Mouse (Mus musculus) heart, postnatal 0 days (tissue): ENCODE measurements around the gene Grik5.

ENCODE experiments used
- CTCF ChIP-seq: IDR thresholded peaks from 2 replicates; pipeline ENCODE4 v1.5.1; 2016; ENCODE audit warnings: antibody characterized with exemption, control low read depth, low read depth
- EP300 ChIP-seq: IDR thresholded peaks from 2 replicates; pipeline ENCODE4 v1.6.1; 2016; ENCODE audit warnings: antibody characterized with exemption, low read depth

- TF ChIP-seq CTCF (no peak), EP300 (no peak)
Measured at GRCm38 (mm10) chr7:24967966-24968365, 104.2 kb downstream of the Grik5 start.
